Mouse (Mus musculus): Measurements from ENCODE around the gene Ptges3l. TPM values are rescaled to one million over a fixed set of nuclear protein-coding genes. Genes with fewer than 3 reads are reported as not detected.

Ptges3l gene
- polyA plus RNA-seq (2015; fragmentation: Nextera tagmentation; extraction: Ambion mirVana) = 2.0 and 2.4 TPM in 2 replicates

GRCm38 (mm10) chr11:101424925-101425813, at the start of gene Ptges3l, which contains the start of gene Rundc1:
TSS of gene Ptges3l (minus strand) at chr11:101425333.
TSS of gene Rundc1 (plus strand) at chr11:101425085.

GRCm38 (mm10) chr11:101465869-101466551, 40.9 kb upstream of the Ptges3l start, which contains the start of gene Vat1:
TSS of gene Vat1 (minus strand) at chr11:101466230.

GRCm38 (mm10) chr11:101464211-101465100, 39.3 kb upstream of the Ptges3l start, which contains the start of gene Rnd2:
TSS of gene Rnd2 (plus strand) at chr11:101464999.

GRCm38 (mm10) chr11:101448274-101448746, 23.2 kb upstream of the Ptges3l start, which contains the start of gene Ifi35:
TSS of gene Ifi35 (plus strand) at chr11:101448407.

GRCm38 (mm10) chr11:101442127-101442693, 17.1 kb upstream of the Ptges3l start, which contains the start of gene Rpl27:
TSS of gene Rpl27 (plus strand) at chr11:101442298.

GRCm38 (mm10) chr11:101424105-101424851, 855 bp downstream of the Ptges3l start, which contains the start of gene Gm27029:
TSS of gene Gm27029 (minus strand) at chr11:101424796.

GRCm38 (mm10) chr11:101417101-101417855, 7.9 kb downstream of the Ptges3l start, which contains the start of gene Aarsd1:
TSS of gene Aarsd1 (minus strand) at chr11:101417615.

Other genes with a start within 250 kb of the Ptges3l start
- gene Ccr10, start 249.9 kb downstream of the Ptges3l start, polyA plus RNA-seq (2015; fragmentation: Nextera tagmentation; extraction: Ambion mirVana) = 0.15 and 0.16 TPM in 2 replicates
- gene Ezh1, start 198.9 kb downstream of the Ptges3l start, polyA plus RNA-seq (2015; fragmentation: Nextera tagmentation; extraction: Ambion mirVana) = 9.0 and 10.7 TPM in 2 replicates
- 77.1 and 98.8 TPM in 2 replicates for gene Ramp2, start 179.3 kb downstream of the Ptges3l start, polyA plus RNA-seq (2015; fragmentation: Nextera tagmentation; extraction: Ambion mirVana)
- 92.3 and 92.9 TPM in 2 replicates for gene Vps25, start 171.6 kb downstream of the Ptges3l start, polyA plus RNA-seq (2015; fragmentation: Nextera tagmentation; extraction: Ambion mirVana)
- gene Wnk4, start 164.8 kb downstream of the Ptges3l start, polyA plus RNA-seq (2015; fragmentation: Nextera tagmentation; extraction: Ambion mirVana) = 4.0 and 5.7 TPM in 2 replicates
- gene Cntd1, start 146.3 kb downstream of the Ptges3l start, polyA plus RNA-seq (2015; fragmentation: Nextera tagmentation; extraction: Ambion mirVana) = 0.61 and 0.88 TPM in 2 replicates
- 103 and 105 TPM in 2 replicates for gene Coa3, start 146.2 kb downstream of the Ptges3l start, polyA plus RNA-seq (2015; fragmentation: Nextera tagmentation; extraction: Ambion mirVana)
- 104 and 112 TPM in 2 replicates for gene Becn1, start 123.0 kb downstream of the Ptges3l start, polyA plus RNA-seq (2015; fragmentation: Nextera tagmentation; extraction: Ambion mirVana)
- gene Psme3, start 109.1 kb downstream of the Ptges3l start, polyA plus RNA-seq (2015; fragmentation: Nextera tagmentation; extraction: Ambion mirVana) = 134 and 137 TPM in 2 replicates
- 1.8 and 2.0 TPM in 2 replicates for gene Aoc2, start 100.3 kb downstream of the Ptges3l start, polyA plus RNA-seq (2015; fragmentation: Nextera tagmentation; extraction: Ambion mirVana)
- gene Aoc3, start 94.7 kb downstream of the Ptges3l start, polyA plus RNA-seq (2015; fragmentation: Nextera tagmentation; extraction: Ambion mirVana) = 0.78 and 0.86 TPM in 2 replicates
- gene G6pc, start 57.8 kb downstream of the Ptges3l start, polyA plus RNA-seq (2015; fragmentation: Nextera tagmentation; extraction: Ambion mirVana) = 0.06 TPM in 1 of 2 replicates, not detected in the other
- 43.7 and 47.7 TPM in 2 replicates for gene Aarsd1, start 7.7 kb downstream of the Ptges3l start, polyA plus RNA-seq (2015; fragmentation: Nextera tagmentation; extraction: Ambion mirVana)
- gene Gm27029, start 537 bp downstream of the Ptges3l start, polyA plus RNA-seq (2015; fragmentation: Nextera tagmentation; extraction: Ambion mirVana) = 2.0 and 2.8 TPM in 2 replicates
- 6.6 and 7.2 TPM in 2 replicates for gene Rundc1, start 248 bp downstream of the Ptges3l start, polyA plus RNA-seq (2015; fragmentation: Nextera tagmentation; extraction: Ambion mirVana)
- gene Rpl27, start 17.0 kb upstream of the Ptges3l start, polyA plus RNA-seq (2015; fragmentation: Nextera tagmentation; extraction: Ambion mirVana) = 369 and 411 TPM in 2 replicates
- gene Ifi35, start 23.1 kb upstream of the Ptges3l start, polyA plus RNA-seq (2015; fragmentation: Nextera tagmentation; extraction: Ambion mirVana) = 42.2 and 52.3 TPM in 2 replicates
- 3.2 and 5.3 TPM in 2 replicates for gene Rnd2, start 39.7 kb upstream of the Ptges3l start, polyA plus RNA-seq (2015; fragmentation: Nextera tagmentation; extraction: Ambion mirVana)
- 21.8 and 28.0 TPM in 2 replicates for gene Vat1, start 40.9 kb upstream of the Ptges3l start, polyA plus RNA-seq (2015; fragmentation: Nextera tagmentation; extraction: Ambion mirVana)
- 11.9 and 16.4 TPM in 2 replicates for gene Brca1, start 126.6 kb upstream of the Ptges3l start, polyA plus RNA-seq (2015; fragmentation: Nextera tagmentation; extraction: Ambion mirVana)
- 29.5 and 31.5 TPM in 2 replicates for gene Nbr1, start 126.8 kb upstream of the Ptges3l start, polyA plus RNA-seq (2015; fragmentation: Nextera tagmentation; extraction: Ambion mirVana)
- 5.6 and 7.6 TPM in 2 replicates for gene Tmem106a, start 156.9 kb upstream of the Ptges3l start, polyA plus RNA-seq (2015; fragmentation: Nextera tagmentation; extraction: Ambion mirVana)
- 0.23 TPM in 1 of 2 replicates, not detected in the other for gene Gm11634, start 173.9 kb upstream of the Ptges3l start, polyA plus RNA-seq (2015; fragmentation: Nextera tagmentation; extraction: Ambion mirVana)
- gene Rdm1, start 201.9 kb upstream of the Ptges3l start, polyA plus RNA-seq (2015; fragmentation: Nextera tagmentation; extraction: Ambion mirVana) = 14.6 and 19.7 TPM in 2 replicates
- gene Arl4d, start 240.2 kb upstream of the Ptges3l start, polyA plus RNA-seq (2015; fragmentation: Nextera tagmentation; extraction: Ambion mirVana) = 3.3 and 3.7 TPM in 2 replicates